Mouse (Mus musculus) CH12.LX (cell line): ENCODE results near the gene Vwce. TPM values are rescaled to one million over a fixed set of nuclear protein-coding genes. Genes with fewer than 3 reads are reported as not detected.

ENCODE experiments used
- DNase-seq: peaks from one replicate; pipeline ENCODE4 v3.0.0-alpha.2; 2013; ENCODE audit errors: extremely low read depth
- H3K27ac ChIP-seq: 2 replicates; pipeline ENCODE4 v1.5.1; 2012; ENCODE audit warnings: low read depth, mild to moderate bottlenecking, control low read depth, moderate library complexity; ENCODE audit not compliant: insufficient read depth
- H3K27me3 ChIP-seq: replicated peaks from 2 replicates; pipeline ENCODE3; 2012; ENCODE audit warnings: inconsistent platforms
- H3K36me3 ChIP-seq, 2 experiments: replicated peaks in 1 of 2; 2 replicates each; pipeline versions ENCODE3 to v1.6.1; 2012; ENCODE audit warnings: inconsistent platforms in 1 of 2, low read length in 1 of 2, mild to moderate bottlenecking in 1 of 2, mixed read lengths in 1 of 2, moderate library complexity in 1 of 2; ENCODE audit not compliant: control insufficient read depth in 1 of 2, insufficient read depth in 1 of 2
- H3K4me1 ChIP-seq, 2 experiments: 2 replicates each; pipeline ENCODE4 v1.6.1; 2012; ENCODE audit warnings: inconsistent platforms in 1 of 2, moderate library complexity in 1 of 2; ENCODE audit not compliant: insufficient read depth in 2 of 2, control insufficient read depth in 1 of 2
- H3K4me2 ChIP-seq: 2 replicates; pipeline ENCODE4 v1.6.1; 2012; ENCODE audit warnings: low read depth, mild to moderate bottlenecking, control low read depth; ENCODE audit not compliant: poor library complexity, insufficient read depth, severe bottlenecking
- H3K4me3 ChIP-seq, 3 experiments: fragments of 150-350 bp in 1 of 3; sonication (generic) in 1 of 3; replicated peaks in 1 of 3; 2 replicates each; pipeline versions ENCODE3 to v1.5.1; 2011 to 2012; ENCODE audit warnings: low read depth in 2 of 3, low read length in 2 of 3, mild to moderate bottlenecking in 2 of 3, moderate library complexity in 2 of 3, control low read depth in 1 of 3, improper control_type of control experiment in 1 of 3, inconsistent platforms in 1 of 3, mixed read lengths in 1 of 3; ENCODE audit not compliant: poor library complexity in 1 of 3
- H3K79me2 ChIP-seq: replicated peaks from 2 replicates; pipeline ENCODE4 v1.6.1; 2012; ENCODE audit warnings: mild to moderate bottlenecking, moderate library complexity; ENCODE audit not compliant: control insufficient read depth, poor library complexity, insufficient read depth, severe bottlenecking; ENCODE audit errors: extremely low read depth
- H3K9ac ChIP-seq: 2 replicates; pipeline ENCODE4 v1.6.1; 2012; ENCODE audit warnings: low read depth, mild to moderate bottlenecking, control low read depth, moderate library complexity; ENCODE audit not compliant: insufficient read depth
- H3K9me3 ChIP-seq: replicated peaks from 2 replicates; pipeline ENCODE3; 2012; ENCODE audit warnings: low read length, inconsistent platforms, mixed read lengths
- BHLHE40 ChIP-seq: IDR thresholded peaks from 2 replicates; pipeline ENCODE4 v1.6.1; 2011; ENCODE audit warnings: mild to moderate bottlenecking, low read depth, low read length, improper control_type of control experiment
- CHD2 ChIP-seq: IDR thresholded peaks from 2 replicates; pipeline ENCODE4 v1.6.1; 2011; ENCODE audit warnings: low read length, improper control_type of control experiment
- CTCF ChIP-seq, 2 experiments: IDR thresholded peaks in 1 of 2; conservative IDR thresholded peaks in 1 of 2; 2 replicates each; pipeline ENCODE4 v1.5.1; 2011 to 2012; ENCODE audit warnings: low read depth in 2 of 2, low read length in 2 of 2, improper control_type of control experiment in 1 of 2, inconsistent platforms in 1 of 2, mild to moderate bottlenecking in 1 of 2, moderate library complexity in 1 of 2
- E2F4 ChIP-seq: IDR thresholded peaks from 2 replicates; pipeline ENCODE4 v1.6.1; 2011; ENCODE audit warnings: low read depth, low read length, improper control_type of control experiment; ENCODE audit not compliant: insufficient replicate concordance
- EP300 ChIP-seq: IDR thresholded peaks from 2 replicates; pipeline ENCODE4 v1.6.1; 2011; ENCODE audit warnings: low read length, improper control_type of control experiment
- ETS1 ChIP-seq: conservative IDR thresholded peaks from 2 replicates; pipeline ENCODE4 v1.6.1; 2012; ENCODE audit warnings: low read depth, mild to moderate bottlenecking, inconsistent platforms, low read length, improper control_type of control experiment, moderate library complexity
- GABPA ChIP-seq: IDR thresholded peaks from 2 replicates; pipeline ENCODE4 v1.6.1; 2012; ENCODE audit warnings: low read depth, low read length, improper control_type of control experiment, inconsistent platforms; ENCODE audit not compliant: insufficient replicate concordance
- HCFC1 ChIP-seq: IDR thresholded peaks from 2 replicates; pipeline ENCODE4 v1.6.1; 2012; ENCODE audit warnings: low read depth, mild to moderate bottlenecking, inconsistent platforms, low read length, improper control_type of control experiment
- IRF4 ChIP-seq: IDR thresholded peaks from 2 replicates; pipeline ENCODE4 v1.6.1; 2014; ENCODE audit warnings: low read depth, mild to moderate bottlenecking, inconsistent platforms, low read length, improper control_type of control experiment
- JUND ChIP-seq: conservative IDR thresholded peaks from 2 replicates; pipeline ENCODE4 v1.6.1; 2011; ENCODE audit warnings: low read depth, low read length, improper control_type of control experiment
- MAFK ChIP-seq: IDR thresholded peaks from 2 replicates; pipeline ENCODE4 v1.6.1; 2011; ENCODE audit warnings: low read length, improper control_type of control experiment; ENCODE audit not compliant: insufficient replicate concordance
- MAX ChIP-seq: IDR thresholded peaks from 2 replicates; pipeline ENCODE4 v1.6.1; 2011; ENCODE audit warnings: low read length, improper control_type of control experiment
- MAZ ChIP-seq: IDR thresholded peaks from 2 replicates; pipeline ENCODE4 v1.6.1; 2012; ENCODE audit warnings: low read depth, mild to moderate bottlenecking, inconsistent platforms, low read length, improper control_type of control experiment, moderate library complexity
- MEF2A ChIP-seq: IDR thresholded peaks from 2 replicates; pipeline ENCODE4 v1.6.1; 2014; ENCODE audit warnings: low read depth, mild to moderate bottlenecking, inconsistent platforms, low read length, improper control_type of control experiment, borderline replicate concordance
- MXI1 ChIP-seq: IDR thresholded peaks from 2 replicates; pipeline ENCODE4 v1.6.1; 2011; ENCODE audit warnings: mild to moderate bottlenecking, low read depth, low read length, improper control_type of control experiment
- MYC ChIP-seq: IDR thresholded peaks from 2 replicates; pipeline ENCODE4 v1.6.1; 2011; ENCODE audit warnings: low read depth, mild to moderate bottlenecking, improper control_type of control experiment, low read length
- NELFE ChIP-seq: IDR thresholded peaks from 2 replicates; pipeline ENCODE4 v1.6.1; 2011; ENCODE audit warnings: low read depth, low read length, improper control_type of control experiment
- NRF1 ChIP-seq: IDR thresholded peaks from 2 replicates; pipeline ENCODE4 v1.6.1; 2014; ENCODE audit warnings: low read depth, mild to moderate bottlenecking, inconsistent platforms, low read length, improper control_type of control experiment, moderate library complexity
- PAX5 ChIP-seq: IDR thresholded peaks from 2 replicates; pipeline ENCODE4 v1.6.1; 2012; ENCODE audit warnings: low read length, inconsistent platforms, mixed read lengths
- POLR2A ChIP-seq: IDR thresholded peaks from 2 replicates; pipeline ENCODE4 v1.6.1; 2011; ENCODE audit warnings: low read depth, mild to moderate bottlenecking, improper control_type of control experiment, low read length
- POLR2AphosphoS2 ChIP-seq: IDR thresholded peaks from 2 replicates; pipeline ENCODE4 v1.6.1; 2011; ENCODE audit warnings: low read depth, low read length, improper control_type of control experiment
- RAD21 ChIP-seq: IDR thresholded peaks from 2 replicates; pipeline ENCODE4 v1.6.1; 2011; ENCODE audit warnings: low read depth, mild to moderate bottlenecking, low read length, improper control_type of control experiment, moderate library complexity
- RCOR1 ChIP-seq: conservative IDR thresholded peaks from 2 replicates; pipeline ENCODE4 v1.6.1; 2012; ENCODE audit warnings: low read depth, mild to moderate bottlenecking, inconsistent platforms, low read length, improper control_type of control experiment
- SIN3A ChIP-seq: IDR thresholded peaks from 2 replicates; pipeline ENCODE4 v1.6.1; 2012; ENCODE audit warnings: low read length, improper control_type of control experiment, inconsistent platforms
- SMC3 ChIP-seq: IDR thresholded peaks from 2 replicates; pipeline ENCODE4 v1.6.1; 2011; ENCODE audit warnings: low read depth, low read length, improper control_type of control experiment
- TBP ChIP-seq: conservative IDR thresholded peaks from 2 replicates; pipeline ENCODE4 v1.6.1; 2011; ENCODE audit warnings: low read depth, low read length, improper control_type of control experiment
- TCF12 ChIP-seq: IDR thresholded peaks from 2 replicates; pipeline ENCODE4 v1.6.1; 2014; ENCODE audit warnings: low read depth, mild to moderate bottlenecking, inconsistent platforms, low read length, improper control_type of control experiment
- UBTF ChIP-seq: IDR thresholded peaks from 2 replicates; pipeline ENCODE4 v1.6.1; 2012; ENCODE audit warnings: low read depth, mild to moderate bottlenecking, inconsistent platforms, low read length, improper control_type of control experiment, moderate library complexity
- ZC3H11A ChIP-seq: IDR thresholded peaks from 2 replicates; pipeline ENCODE4 v1.6.1; 2012; ENCODE audit warnings: low read depth, mild to moderate bottlenecking, inconsistent platforms, low read length, improper control_type of control experiment
- ZKSCAN1 ChIP-seq: IDR thresholded peaks from 2 replicates; pipeline ENCODE4 v1.6.1; 2012; ENCODE audit warnings: low read depth, inconsistent platforms, low read length, improper control_type of control experiment, borderline replicate concordance
- ZMIZ1 ChIP-seq: IDR thresholded peaks from 2 replicates; pipeline ENCODE4 v1.6.1; 2012; ENCODE audit warnings: low read depth, mild to moderate bottlenecking, inconsistent platforms, low read length, improper control_type of control experiment
- ZNF384 ChIP-seq: IDR thresholded peaks from 2 replicates; pipeline ENCODE4 v1.6.1; 2012; ENCODE audit warnings: low read depth, low read length, improper control_type of control experiment, inconsistent platforms
- dilution Hi-C: fragments of 300-500 bp; cut with MboI; formaldehyde crosslinking; loops from 2 replicates; pipeline ENCODE4 v1.14.3; 2020; ENCODE audit warnings: low sequenced_read_pairs; ENCODE audit not compliant: extremely low pct_unique_long_range_greater_than_20kb, extremely low pct_ligation_motif_present
- in situ Hi-C: fragments of 300-500 bp; cut with MboI; formaldehyde crosslinking; loops from 3 replicates; pipeline ENCODE4 v1.14.3; 2019; ENCODE audit warnings: low sequenced_read_pairs, low pct_ligation_motif_present, low pct_unique_long_range_greater_than_20kb, mixed read lengths
- polyA plus RNA-seq: library from polyadenylated mRNA; unstranded; fragments of >175 nt; gene quantifications from 2 replicates; pipeline ENCODE4 v1.2.1, GENCODE M21; 2012; ENCODE audit warnings: low read depth; ENCODE audit not compliant: insufficient read length
- total RNA-seq, 2 experiments: library from RNA; depleted of rRNA; stranded (reverse); fragments of 300-350 nt in 1 of 2; fragments of >200 nt in 1 of 2; gene quantifications; 2 replicates each; pipeline ENCODE4 v1.2.3; 2012 to 2014

Gene Vwce
- total and polyA plus RNA-seq, 3 experiments: 0.04 to 1.3 (median 0.13) TPM

DNA sequence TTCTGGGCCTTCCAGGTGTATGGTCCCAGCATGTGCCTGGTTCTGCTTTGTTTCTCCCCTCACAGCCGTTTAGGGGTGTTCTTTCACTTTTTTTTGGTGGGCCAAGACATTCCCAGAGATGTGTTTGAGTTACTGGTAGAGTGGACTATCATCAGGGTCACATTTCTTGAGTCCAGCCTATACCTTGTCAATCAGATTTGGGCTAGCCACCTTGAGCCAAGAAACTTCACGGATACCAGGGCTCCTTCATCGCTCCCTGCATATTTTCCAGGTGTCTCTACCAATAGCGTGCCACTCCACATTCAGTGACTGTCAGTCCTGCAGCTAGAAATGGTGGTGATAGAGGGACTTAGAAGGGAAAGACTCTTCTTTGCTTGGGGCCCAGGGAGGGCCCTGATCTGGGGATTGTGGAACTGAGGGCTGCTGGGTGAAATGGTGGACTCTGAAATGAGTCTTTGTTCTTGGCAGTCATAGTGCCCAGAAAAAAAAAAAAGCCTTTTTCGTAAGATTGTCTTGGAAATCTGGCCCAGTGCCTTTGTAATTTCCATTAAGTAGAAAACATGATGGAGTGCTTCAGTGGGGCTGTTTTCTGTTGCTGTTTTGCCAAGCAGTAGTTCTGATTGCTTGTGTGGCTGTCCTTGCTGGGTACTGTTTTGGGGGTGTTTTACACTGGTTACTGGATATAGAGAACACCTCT lies 55.6 kb downstream of the Vwce start:
- Histone ChIP-seq H3K27ac (peak overlapping the region; percentile 92), H3K27me3 (peaks cover 2% of the 10 kb centered on the region), H3K9ac (peak overlapping the region; percentile 73), H3K4me2 (peak overlapping the region; percentile 80), H3K4me1 (peaks cover 32 to 54% of the 10 kb centered on the region in 2 experiments), H3K9me3 (no peaks in the 10 kb centered on the region), H3K79me2 (peaks cover 42% of the 10 kb centered on the region), H3K4me3 (peak overlapping the region; percentile 79 to 87 (median 81)), H3K36me3 (peaks cover 0 to 9% of the 10 kb centered on the region in 2 experiments)
- TF ChIP-seq ZMIZ1 (0 out of 2 replicates have a peak, but pooled peaks have one; percentile 31), CTCF (conservative IDR thresholded peaks at IDR 0.05 in 1 of 2, IDR thresholded peaks at IDR 0.05 in 1 of 2; ENCODE audit: low read depth in 2 of 2, low read length in 2 of 2) (no peak), E2F4 (no peak), ZNF384 (peak; percentile 38; the same call in 1 of the 2 replicates)
- in situ Hi-C loops: no loop called here
- DNase-seq: no peak
- dilution Hi-C loops: no loop called here

DNA sequence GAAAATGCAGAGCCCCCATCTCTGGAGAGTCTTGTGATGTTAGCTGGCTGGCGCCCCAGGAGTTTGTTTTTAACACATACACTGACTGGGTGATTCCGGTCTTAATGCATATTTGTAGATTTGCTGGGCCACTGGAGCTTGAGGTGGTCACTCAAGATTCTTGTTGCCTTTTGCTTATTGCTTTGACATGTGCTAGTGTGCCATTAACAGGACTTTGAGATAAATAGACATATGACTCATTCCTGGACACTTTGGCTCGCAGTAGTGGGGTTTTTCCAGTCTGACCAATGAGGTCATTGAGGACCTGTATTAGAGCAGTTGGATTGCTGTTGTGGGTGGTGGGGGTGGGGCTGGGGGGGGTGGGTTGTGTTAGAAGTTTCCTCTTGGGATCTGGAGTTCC lies 56.3 kb downstream of the Vwce start:
- peak overlapping the region; percentile 73 for H3K9ac ChIP-seq
- H3K36me3 ChIP-seq: peaks cover 0 to 11% of the 10 kb centered on the region in 2 experiments
- in situ Hi-C loops (no loop called here), dilution Hi-C loops (no loop called here)
- H3K4me2 ChIP-seq: peak overlapping the region; percentile 80
- H3K27me3 ChIP-seq: peaks cover 2% of the 10 kb centered on the region
- peak overlapping the region; percentile 92 for H3K27ac ChIP-seq
- peaks cover 45% of the 10 kb centered on the region for H3K79me2 ChIP-seq
- peak overlapping the region; percentile 18 to 81 (median 79) for H3K4me3 ChIP-seq
- DNase-seq: peak; percentile 51
- H3K4me1 ChIP-seq: peaks cover 33 to 61% of the 10 kb centered on the region in 2 experiments
- no peaks in the 10 kb centered on the region for H3K9me3 ChIP-seq
- no peak for TF ChIP-seq ZC3H11A
- peak; percentile 65 for TF ChIP-seq BHLHE40
- no peak for TF ChIP-seq ZMIZ1
- no peak for TF ChIP-seq E2F4
- TF ChIP-seq CHD2: peak; percentile 69
- no peak for TF ChIP-seq UBTF
- no peak for TF ChIP-seq PAX5
- no peak for TF ChIP-seq SMC3
- no peak for TF ChIP-seq HCFC1
- TF ChIP-seq JUND: peak; percentile 93
- TF ChIP-seq EP300: peak; percentile 81
- TF ChIP-seq RAD21: no peak
- TF ChIP-seq TCF12: peak; percentile 43; the same call in 1 of the 2 replicates
- TF ChIP-seq MAX: peak; percentile 59; the same call in 1 of the 2 replicates
- TF ChIP-seq MYC: peak; percentile 84
- no peak for TF ChIP-seq MAFK
- TF ChIP-seq IRF4: peak; percentile 92
- TF ChIP-seq SIN3A: peak; percentile 78
- TF ChIP-seq NRF1: no peak
- no peak for TF ChIP-seq ZNF384
- 0 out of 2 replicates have a peak, but pooled peaks have one; percentile 21 for TF ChIP-seq POLR2A
- TF ChIP-seq TBP: no peak
- peak; percentile 83 for TF ChIP-seq MXI1
- no peak for TF ChIP-seq GABPA
- TF ChIP-seq MAZ: no peak
- TF ChIP-seq NELFE: no peak; the same call in 1 of the 2 replicates
- TF ChIP-seq MEF2A: peak; percentile 84; the same call in 1 of the 2 replicates
- peak; percentile 39; the same call in 1 of the 2 replicates for TF ChIP-seq RCOR1
- TF ChIP-seq POLR2AphosphoS2: no peak
- no peak for TF ChIP-seq ZKSCAN1
- TF ChIP-seq ETS1: peak; percentile 79
